Mouse (Mus musculus) olfactory bulb, adult 2 months (tissue): ENCODE measurements around the gene Ccdc134.

ENCODE experiments used
- CTCF ChIP-seq: fragments of 200-500 bp; IDR thresholded peaks from 2 replicates; pipeline ENCODE4 v1.5.1; 2012; ENCODE audit warnings: low read depth, mild to moderate bottlenecking, low read length, moderate library complexity; ENCODE audit not compliant: insufficient read depth
- POLR2A ChIP-seq: fragments of 200-500 bp; IDR thresholded peaks from 2 replicates; pipeline ENCODE4 v1.6.1; 2012; ENCODE audit warnings: mild to moderate bottlenecking, low read depth, low read length, moderate library complexity; ENCODE audit not compliant: insufficient read depth

GRCm38 (mm10) chr15:82081161-82081560 lies 46.6 kb upstream of the Ccdc134 start:
- peak; percentile 47; the same call in 1 of the 2 replicates for TF ChIP-seq CTCF
- TF ChIP-seq POLR2A: no peak
